Mouse (Mus musculus) myocyte (in vitro differentiated cells): ENCODE data around the gene Isyna1. TPM values are rescaled to one million over a fixed set of nuclear protein-coding genes. Genes with fewer than 3 reads are reported as not detected.

Experiments
- H3K27me3 ChIP-seq: one replicate; pipeline ENCODE4 v1.6.1; 2011; ENCODE audit not compliant: control insufficient read depth, insufficient read depth, insufficient read length
- H3K36me3 ChIP-seq: one replicate; pipeline ENCODE4 v1.6.1; 2011; ENCODE audit not compliant: control insufficient read depth, insufficient read depth
- H3K4me2 ChIP-seq: one replicate; pipeline ENCODE4 v1.6.1; 2011; ENCODE audit warnings: low read depth, control low read depth
- H3K4me3 ChIP-seq: one replicate; pipeline ENCODE4 v1.5.1; 2011; ENCODE audit warnings: mild to moderate bottlenecking, control low read depth, moderate library complexity
- H3K79me2 ChIP-seq: one replicate; pipeline ENCODE4 v1.6.1; 2011; ENCODE audit not compliant: control insufficient read depth, insufficient read depth
- H3ac ChIP-seq: one replicate; pipeline ENCODE4 v1.6.1; 2011; ENCODE audit not compliant: control insufficient read depth, insufficient read length
- CEBPB ChIP-seq: IDR thresholded peaks from 2 replicates; pipeline ENCODE4 v1.6.1; 2011; ENCODE audit warnings: mild to moderate bottlenecking, moderate library complexity; ENCODE audit not compliant: poor library complexity, insufficient read depth, severe bottlenecking
- E2F4 ChIP-seq: IDR thresholded peaks from one replicate; pipeline ENCODE4 v1.6.1; 2011; ENCODE audit warnings: mild to moderate bottlenecking, control low read depth, moderate library complexity; ENCODE audit not compliant: insufficient read depth
- MAX ChIP-seq: IDR thresholded peaks from one replicate; pipeline ENCODE4 v1.6.1; 2011; ENCODE audit warnings: low read depth, mild to moderate bottlenecking, control low read depth
- MYOD1 ChIP-seq, 3 experiments: IDR thresholded peaks; one replicate each; pipeline ENCODE4 v1.6.1; 2011; ENCODE audit warnings: control low read depth in 2 of 3, low read depth in 2 of 3, mild to moderate bottlenecking in 2 of 3, moderate library complexity in 1 of 3; ENCODE audit not compliant: insufficient read length in 2 of 3, control insufficient read depth in 1 of 3
- MYOG ChIP-seq, 3 experiments: IDR thresholded peaks; one replicate each; pipeline ENCODE4 v1.6.1; 2011; ENCODE audit warnings: control low read depth in 2 of 3, low read depth in 2 of 3, mild to moderate bottlenecking in 2 of 3; ENCODE audit not compliant: insufficient read length in 2 of 3, control insufficient read depth in 1 of 3, insufficient read depth in 1 of 3
- POLR2A ChIP-seq: IDR thresholded peaks from one replicate; pipeline ENCODE4 v1.6.1; 2011; ENCODE audit warnings: low read depth, mild to moderate bottlenecking, control low read depth, moderate library complexity; ENCODE audit not compliant: insufficient read length
- POLR2AphosphoS2 ChIP-seq: IDR thresholded peaks from one replicate; pipeline ENCODE4 v1.6.1; 2011; ENCODE audit warnings: low read depth, control low read depth; ENCODE audit not compliant: insufficient read length
- REST ChIP-seq: IDR thresholded peaks from one replicate; pipeline ENCODE4 v1.6.1; 2011; ENCODE audit warnings: mild to moderate bottlenecking, control low read depth, moderate library complexity; ENCODE audit not compliant: insufficient read depth, insufficient read length
- SRF ChIP-seq: IDR thresholded peaks from one replicate; pipeline ENCODE4 v1.6.1; 2011; ENCODE audit warnings: low read depth; ENCODE audit not compliant: control insufficient read depth, insufficient read length
- TCF12 ChIP-seq: IDR thresholded peaks from one replicate; pipeline ENCODE4 v1.6.1; 2011; ENCODE audit warnings: mild to moderate bottlenecking, control low read depth; ENCODE audit not compliant: poor library complexity, insufficient read depth, severe bottlenecking
- TCF3 ChIP-seq: IDR thresholded peaks from one replicate; pipeline ENCODE4 v1.6.1; 2011; ENCODE audit warnings: low read depth, control low read depth; ENCODE audit not compliant: insufficient read length
- USF1 ChIP-seq: IDR thresholded peaks from one replicate; pipeline ENCODE4 v1.6.1; 2011; ENCODE audit warnings: low read depth, mild to moderate bottlenecking, control low read depth, moderate library complexity
- polyA plus RNA-seq: library from polyadenylated mRNA; unstranded; fragments of >200 nt; fragmentation: generic; extraction: Trizol; gene quantifications from one replicate; pipeline ENCODE4 v1.2.1, GENCODE M21; 2012; ENCODE audit warnings: missing spikeins

Isyna1 gene
- polyA plus RNA-seq, 1 experiment, result 40.4 TPM

- Histone ChIP-seq H3K4me3 (no peak overlapping the region), H3ac (no peak overlapping the region), H3K4me2 (no peak overlapping the region), H3K27me3 (no peaks in the 10 kb centered on the region), H3K79me2 (peaks cover 64% of the 10 kb centered on the region), H3K36me3 (no peaks in the 10 kb centered on the region)
- TF ChIP-seq MYOD1 (IDR thresholded peaks at IDR 0.05; ENCODE audit: control insufficient read depth in 1 of 3, insufficient read length in 2 of 3, low read depth in 2 of 3) (no peak), TCF3 (no peak), USF1 (no peak)
Observed at GRCm38 (mm10) chr8:70552836-70553235, 41.3 kb upstream of the Isyna1 start.

GRCm38 (mm10) chr8:70553740-70554139, 40.4 kb upstream of the Isyna1 start:
- Histone ChIP-seq H3K36me3 (no peaks in the 10 kb centered on the region), H3ac (no peak overlapping the region), H3K79me2 (peaks cover 62% of the 10 kb centered on the region), H3K27me3 (no peaks in the 10 kb centered on the region), H3K4me3 (no peak overlapping the region), H3K4me2 (no peak overlapping the region)
- TF ChIP-seq E2F4 (no peak), USF1 (no peak), SRF (no peak), TCF3 (no peak), MYOD1 (IDR thresholded peaks at IDR 0.05; ENCODE audit: control insufficient read depth in 1 of 3, insufficient read length in 2 of 3, low read depth in 2 of 3) (no peak), POLR2AphosphoS2 (no peak), MAX (no peak), REST (no peak), CEBPB (no peak)

GRCm38 (mm10) chr8:70555079-70555747, 39.0 kb upstream of the Isyna1 start:
- Histone ChIP-seq H3ac (no peak overlapping the region), H3K27me3 (no peaks in the 10 kb centered on the region), H3K79me2 (peaks cover 61% of the 10 kb centered on the region), H3K4me2 (no peak overlapping the region), H3K36me3 (no peaks in the 10 kb centered on the region), H3K4me3 (no peak overlapping the region)
- TF ChIP-seq REST (no peak), TCF3 (no peak), MYOD1 (IDR thresholded peaks at IDR 0.05; ENCODE audit: control insufficient read depth in 1 of 3, insufficient read length in 2 of 3, low read depth in 2 of 3) (no peak), POLR2A (no peak), TCF12 (no peak), MAX (no peak), MYOG (IDR thresholded peaks at IDR 0.05; ENCODE audit: control insufficient read depth in 1 of 3, insufficient read depth in 1 of 3, insufficient read length in 2 of 3, low read depth in 2 of 3) (no peak), CEBPB (no peak), POLR2AphosphoS2 (no peak), USF1 (no peak), E2F4 (no peak), SRF (no peak)

DNA sequence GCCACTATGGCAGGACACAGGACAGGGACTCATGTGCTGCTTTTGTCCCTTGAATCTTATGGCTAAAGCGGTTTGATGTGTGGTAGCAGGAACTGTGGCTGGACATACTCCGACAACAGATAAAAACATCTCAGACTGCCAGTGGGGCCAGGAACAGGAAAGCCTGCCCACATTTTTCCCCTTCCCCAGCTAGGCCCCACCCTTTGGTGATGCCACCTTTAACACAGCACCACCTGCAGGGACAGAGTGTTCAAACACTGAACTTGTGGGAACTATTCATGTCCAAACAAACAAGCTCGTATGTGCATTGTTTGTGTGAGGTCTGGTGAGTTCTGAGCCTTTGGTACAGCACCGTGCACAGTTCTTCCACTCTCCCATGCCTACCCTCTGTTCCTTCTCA, 35.8 kb upstream of the Isyna1 start:
- Histone ChIP-seq H3K4me3 (no peak overlapping the region), H3K27me3 (no peaks in the 10 kb centered on the region), H3K36me3 (no peaks in the 10 kb centered on the region), H3K4me2 (no peak overlapping the region), H3K79me2 (peaks cover 46% of the 10 kb centered on the region), H3ac (no peak overlapping the region)
- no peak for TF ChIP-seq CEBPB
- no peak for TF ChIP-seq MYOD1 (IDR thresholded peaks at IDR 0.05; ENCODE audit: control insufficient read depth in 1 of 3, insufficient read length in 2 of 3, low read depth in 2 of 3)

DNA sequence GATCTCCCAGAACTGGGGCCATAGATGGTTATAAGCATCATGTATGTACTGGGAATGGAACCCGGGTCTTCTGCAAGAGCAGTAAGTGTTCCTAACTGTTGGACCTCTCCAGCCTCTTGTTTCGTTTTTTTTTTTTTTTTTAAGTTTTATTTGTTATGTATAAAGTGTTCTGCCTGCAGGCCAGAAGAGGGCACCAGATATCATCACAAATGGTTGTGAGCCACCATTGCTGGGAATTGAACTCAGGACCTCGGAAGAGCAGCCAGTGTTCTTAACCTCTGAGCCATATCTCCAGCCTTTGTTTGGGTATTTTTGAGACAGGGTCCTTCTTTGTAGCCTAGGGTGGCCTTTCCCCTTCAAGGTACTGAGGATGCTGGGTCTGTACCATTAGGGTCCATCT, 35.2 kb upstream of the Isyna1 start:
- Histone ChIP-seq H3K36me3 (no peaks in the 10 kb centered on the region), H3K4me3 (no peak overlapping the region), H3K27me3 (no peaks in the 10 kb centered on the region), H3K79me2 (peaks cover 46% of the 10 kb centered on the region), H3ac (no peak overlapping the region), H3K4me2 (no peak overlapping the region)
- TF ChIP-seq MYOD1 (IDR thresholded peaks at IDR 0.05; ENCODE audit: control insufficient read depth in 1 of 3, insufficient read length in 2 of 3, low read depth in 2 of 3) (no peak), MAX (no peak), POLR2A (no peak), USF1 (no peak), MYOG (IDR thresholded peaks at IDR 0.05; ENCODE audit: control insufficient read depth in 1 of 3, insufficient read depth in 1 of 3, insufficient read length in 2 of 3, low read depth in 2 of 3) (no peak), SRF (no peak), TCF3 (no peak), E2F4 (no peak), POLR2AphosphoS2 (no peak), CEBPB (no peak), REST (no peak), TCF12 (no peak)
